In genomic region chr7:4723508-4723907, GRCm38 (mm10) we compare ENCODE assay signal across 8 mouse cellular contexts. TPM values are rescaled to one million over a fixed set of nuclear protein-coding genes. Genes with fewer than 3 reads are reported as not detected.
DNase-seq lines count a peak whose midpoint lies in the region; ATAC-seq and TF ChIP-seq lines count a peak whose summit lies in the region.

No protein-coding gene starts in this region.

- H3K9me3 ChIP-seq in heart, embryonic 14.5 days (ENCODE audit: control insufficient read depth, low read length): no peaks in the 10 kb centered on the region

- peak; percentile 21 for DNase-seq in kidney, adult 18-20 months
- no peak for DNase-seq in kidney, adult 9 months
- DNase-seq in cerebellum, adult 18-20 months: peak; percentile 36 to 69
- DNase-seq in left cerebral cortex, adult 2 months (ENCODE audit: extremely low spot score in 1 of 2, low spot score in 2 of 2): peak; percentile 31 to 53
- DNase-seq in splenic B cell, adult 2 months (ENCODE audit: low read depth, low spot score): peak; percentile 49
- no peak for DNase-seq in Muller cell, postnatal 12 days (ENCODE audit: inconsistent ontology term)

- H3K9ac ChIP-seq in heart, embryonic 14.5 days (ENCODE audit: low read length): peak overlapping the region; percentile 27; the same call in 1 of the 2 replicates

- intact Hi-C loops in left cerebral cortex, adult 2 months (cut with DNase I): loop anchor here (5.0 kb wide), 1 partner anchor 69 kb away; the partner anchor contains the start of gene Rpl28

- H3K4me3 ChIP-seq in heart, embryonic 14.5 days (ENCODE audit: control insufficient read depth in 1 of 2, insufficient read depth in 1 of 2, low read depth in 1 of 2, low read length in 2 of 2): peak overlapping the region; percentile 14 to 30; a peak in 3 of 4 replicates
- peak overlapping the region; percentile 43 for H3K4me3 ChIP-seq in left cerebral cortex, adult 2 months

- no peak overlapping the region for H3K27ac ChIP-seq in heart, embryonic 14.5 days (replicated peaks in 1 of 2; ENCODE audit: control insufficient read depth in 1 of 2, insufficient read depth in 1 of 2, low read depth in 2 of 2, low read length in 2 of 2)
- H3K27ac ChIP-seq in left cerebral cortex, adult 2 months: peak overlapping the region; percentile 24; the same call in 1 of the 2 replicates

- H3K4me1 ChIP-seq in heart, embryonic 14.5 days (ENCODE audit: control insufficient read depth in 2 of 2, insufficient read depth in 2 of 2, low read length in 2 of 2): no peaks in the 10 kb centered on the region

- WGBS in heart, embryonic 14.5 days: 31% methylated on average over 12 of the region's 12 CpGs

- H3K36me3 ChIP-seq in heart, embryonic 14.5 days (ENCODE audit: control insufficient read depth, insufficient read depth, low read length): no peaks in the 10 kb centered on the region
- H3K36me3 ChIP-seq in splenic B cell, adult 2 months (ENCODE audit: control insufficient read depth, insufficient read depth, low read length, poor library complexity, severe bottlenecking): no peaks in the 10 kb centered on the region

- ATAC-seq in heart, embryonic 14.5 days (ENCODE audit: insufficient number of reproducible peaks, insufficient read depth, low FRiP score, low read depth): no peak
- peak; percentile 66 for ATAC-seq in megakaryocyte, adult 5-6 weeks (ENCODE audit: poor library complexity, severe bottlenecking)

- peak overlapping the region; percentile 55 for H3K4me2 ChIP-seq in heart, embryonic 14.5 days (ENCODE audit: low read length)

- TF ChIP-seq CTCF in left cerebral cortex, adult 2 months (IDR thresholded peaks at IDR 0.05): no peak

- no peaks in the 10 kb centered on the region for H3K27me3 ChIP-seq in heart, embryonic 14.5 days (ENCODE audit: control insufficient read depth, insufficient read depth, low read length)
- H3K27me3 ChIP-seq in splenic B cell, adult 2 months (ENCODE audit: control insufficient read depth, insufficient read depth, low read length, poor library complexity, severe bottlenecking): no peaks in the 10 kb centered on the region

RNA-seq across cellular contexts. Expression of gene Tmem150b, which starts 1.5 kb away (rescaled TPM):
- polyA plus RNA-seq in heart, embryonic 14.5 days (2014; fragmentation: Nextera tagmentation; extraction: Ambion mirVana): 0.08 TPM in 1 of 2 replicates, not detected in the other
- not detected for total RNA-seq in left cerebral cortex, adult 2 months (2021)
- 11.4 and 13.3 TPM in 2 replicates for total RNA-seq in megakaryocyte, adult 5-6 weeks (2015)
- total RNA-seq in megakaryocyte, adult 5-6 weeks (2017): 15.5 and 18.0 TPM in 2 replicates

RNA-seq across cellular contexts. Expression of gene Kmt5c, which starts 16.4 kb away (rescaled TPM):
- 47.5 and 47.6 TPM in 2 replicates for polyA plus RNA-seq in heart, embryonic 14.5 days (2014; fragmentation: Nextera tagmentation; extraction: Ambion mirVana)
- total RNA-seq in left cerebral cortex, adult 2 months (2021): 10 to 100 TPM; 23.8 to 31.1 TPM
- total RNA-seq in megakaryocyte, adult 5-6 weeks (2015): 32.4 and 38.4 TPM in 2 replicates
- 44.2 and 58.2 TPM in 2 replicates for total RNA-seq in megakaryocyte, adult 5-6 weeks (2017)

RNA-seq across cellular contexts. Expression of gene Cox6b2, which starts 29.4 kb away (rescaled TPM):
- 30.4 and 30.6 TPM in 2 replicates for polyA plus RNA-seq in heart, embryonic 14.5 days (2014; fragmentation: Nextera tagmentation; extraction: Ambion mirVana)
- 1 to 10 TPM; 3.8 to 4.8 TPM for total RNA-seq in left cerebral cortex, adult 2 months (2021)
- 29.5 and 32.4 TPM in 2 replicates for total RNA-seq in megakaryocyte, adult 5-6 weeks (2015)
- 20.5 and 24.8 TPM in 2 replicates for total RNA-seq in megakaryocyte, adult 5-6 weeks (2017)

RNA-seq across cellular contexts. Expression of gene Brsk1, which starts 33.1 kb away (rescaled TPM):
- polyA plus RNA-seq in heart, embryonic 14.5 days (2014; fragmentation: Nextera tagmentation; extraction: Ambion mirVana): 1.3 and 1.4 TPM in 2 replicates
- 100 to 1,000 TPM; 425 to 440 TPM for total RNA-seq in left cerebral cortex, adult 2 months (2021)
- not detected in 2 replicates for total RNA-seq in megakaryocyte, adult 5-6 weeks (2015)
- total RNA-seq in megakaryocyte, adult 5-6 weeks (2017): not detected in 2 replicates

RNA-seq across cellular contexts. Expression of gene Hspbp1, which starts 38.6 kb away (rescaled TPM):
- 65.4 TPM in 2 replicates for polyA plus RNA-seq in heart, embryonic 14.5 days (2014; fragmentation: Nextera tagmentation; extraction: Ambion mirVana)
- 100 to 1,000 TPM in 1 of 2 experiments, 10 to 100 TPM in 1; 99.9 to 102 TPM for total RNA-seq in left cerebral cortex, adult 2 months (2021)
- 12.7 and 16.9 TPM in 2 replicates for total RNA-seq in megakaryocyte, adult 5-6 weeks (2015)
- 9.8 and 15.3 TPM in 2 replicates for total RNA-seq in megakaryocyte, adult 5-6 weeks (2017)

Comparison
In these comparisons a context has a peak if more than half of its experiments do, and no peak if none do; other contexts are left out.
1. DNase-seq: peak in kidney, adult 18-20 months (single experiment), cerebellum, adult 18-20 months (2 of 2), left cerebral cortex, adult 2 months (2 of 2) and splenic B cell, adult 2 months (single experiment); none in kidney, adult 9 months (single experiment) and Muller cell, postnatal 12 days (single experiment).
2. RNA of gene Tmem150b, which starts 1.5 kb away (total RNA-seq): 11.4 to 18.0 TPM in megakaryocyte, adult 5-6 weeks; not detected in left cerebral cortex, adult 2 months; every median in the first group is over 10 times any median in the second.